In the genomic region with DNA sequence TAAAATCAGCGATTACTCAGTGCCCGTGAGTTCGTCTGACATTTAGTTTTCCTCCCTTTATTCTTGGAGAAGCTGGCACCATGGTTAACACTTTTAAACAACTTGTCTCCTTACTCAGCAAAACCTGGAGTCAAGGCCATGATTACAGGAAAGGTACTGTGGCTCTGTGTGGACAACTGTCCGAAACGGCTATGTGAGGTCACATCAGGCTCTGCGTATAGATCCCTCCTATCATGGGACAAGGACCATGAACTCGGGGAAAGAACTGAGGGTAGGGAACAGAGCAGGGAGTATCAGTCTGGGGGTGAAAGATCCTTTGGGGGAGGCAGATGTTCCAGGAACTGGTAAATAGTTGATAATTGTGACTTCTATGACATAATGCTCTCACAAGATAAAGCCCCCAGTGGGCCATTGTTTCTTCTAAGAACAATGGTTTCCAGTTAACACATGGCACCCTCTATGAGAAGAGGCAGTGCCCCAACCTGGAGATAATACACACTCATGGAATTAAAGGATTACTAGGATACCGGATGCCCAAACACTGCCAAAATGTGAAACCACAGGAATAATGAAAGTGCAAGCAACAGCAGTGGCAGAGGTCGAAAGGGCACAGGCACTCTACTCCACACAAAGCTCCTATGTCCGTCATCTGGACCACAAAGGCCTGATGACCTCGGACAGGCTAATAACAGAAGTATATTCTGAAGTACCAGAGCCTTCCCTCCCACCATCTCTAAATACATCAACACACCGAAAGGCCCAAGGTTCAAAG, we compare ENCODE assay signal across 11 mouse cellular contexts.
DNase-seq lines count a peak whose midpoint lies in the region; ATAC-seq and TF ChIP-seq lines count a peak whose summit lies in the region.
"Had no signal": no experiment of that assay in that cellular context is flagged by ENCODE, and none has a peak within 500 bp of the region (broad histone marks: within the 10 kb centered on the region; RNA-seq: fewer than 3 reads in every experiment).

No protein-coding gene starts in this region.

- H3K4me1 ChIP-seq in heart, embryonic 15.5 days (replicated peaks), result peaks cover 76% of the 10 kb centered on the region
- peaks cover 57% of the 10 kb centered on the region for H3K4me1 ChIP-seq in lung, embryonic 15.5 days
- no peaks in the 10 kb centered on the region for H3K4me1 ChIP-seq in lung, adult 2 months (ENCODE audit: control insufficient read depth, insufficient read depth, low read length)
- peaks cover 29% of the 10 kb centered on the region for H3K4me1 ChIP-seq in limb, embryonic 15.5 days

- no peak overlapping the region for H3K9ac ChIP-seq in heart, embryonic 15.5 days
- H3K9ac ChIP-seq in lung, embryonic 15.5 days, result no peak overlapping the region
- H3K9ac ChIP-seq in limb, embryonic 15.5 days, result no peak overlapping the region
- H3K9ac ChIP-seq: hindbrain, embryonic 15.5 days had no signal

- intact Hi-C loops in heart, postnatal 10 days (cut with DNase I), result no loop called here

- WGBS in heart, embryonic 15.5 days, result 56% methylated on average over 12 of the region's 12 CpGs
- WGBS in lung, embryonic 15.5 days, result 63% methylated on average over 12 of the region's 12 CpGs
- 81% methylated on average over 12 of the region's 12 CpGs for WGBS in lung, adult 2 months
- 67% methylated on average over 12 of the region's 12 CpGs for WGBS in limb, embryonic 15.5 days

- no peaks in the 10 kb centered on the region for H3K36me3 ChIP-seq in heart, embryonic 15.5 days
- no peaks in the 10 kb centered on the region for H3K36me3 ChIP-seq in lung, embryonic 15.5 days
- H3K36me3 ChIP-seq in limb, embryonic 15.5 days, result no peaks in the 10 kb centered on the region
- H3K36me3 ChIP-seq: hindbrain, embryonic 15.5 days had no signal

- no peak for DNase-seq in heart, postnatal 10 days
- DNase-seq in lung, adult 2 months, result no peak
- peak; percentile 54 for DNase-seq in embryo, embryonic 11 days
- no peak for DNase-seq in cerebellum, postnatal 25 days
- DNase-seq: cerebellum, postnatal 14 days; thymus, adult 2 months had no signal

- ATAC-seq in heart, embryonic 15.5 days (replicated peaks; ENCODE audit: insufficient number of reproducible peaks, insufficient read depth, low FRiP score, low read depth), result no peak
- ATAC-seq in lung, embryonic 15.5 days (ENCODE audit: borderline replicate concordance, extremely low read depth, low FRiP score, low TSS enrichment), result no peak
- ATAC-seq in limb, embryonic 15.5 days (ENCODE audit: insufficient number of reproducible peaks, low FRiP score, low TSS enrichment, low read depth), result no peak
- no peak for ATAC-seq in granulocyte monocyte progenitor cell, adult 5-6 weeks (replicated peaks; ENCODE audit: poor library complexity, severe bottlenecking)

- no peak overlapping the region for H3K4me2 ChIP-seq in heart, embryonic 15.5 days
- no peak overlapping the region for H3K4me2 ChIP-seq in lung, embryonic 15.5 days
- H3K4me2 ChIP-seq in limb, embryonic 15.5 days, result no peak overlapping the region
- H3K4me2 ChIP-seq: hindbrain, embryonic 15.5 days had no signal

- no peak overlapping the region for H3K4me3 ChIP-seq in heart, embryonic 15.5 days
- no peak overlapping the region for H3K4me3 ChIP-seq in lung, embryonic 15.5 days
- no peak overlapping the region for H3K4me3 ChIP-seq in lung, adult 2 months (replicated peaks; ENCODE audit: extremely low read depth, low read depth, low read length)
- H3K4me3 ChIP-seq in limb, embryonic 15.5 days, result no peak overlapping the region
- H3K4me3 ChIP-seq: hindbrain, embryonic 15.5 days had no signal

- no peaks in the 10 kb centered on the region for H3K27me3 ChIP-seq in heart, embryonic 15.5 days
- no peaks in the 10 kb centered on the region for H3K27me3 ChIP-seq in lung, embryonic 15.5 days
- 0 out of 2 replicates have a peak, but pooled peaks cover 2% of the 10 kb centered on the region for H3K27me3 ChIP-seq in limb, embryonic 15.5 days
- H3K27me3 ChIP-seq: hindbrain, embryonic 15.5 days had no signal

- no peak for TF ChIP-seq CTCF in lung, adult 2 months (IDR thresholded peaks at IDR 0.05; ENCODE audit: insufficient read depth, low read length)

- H3K27ac ChIP-seq in heart, embryonic 15.5 days, result peak overlapping the region; percentile 80
- H3K27ac ChIP-seq in lung, embryonic 15.5 days, result 0 out of 2 replicates have a peak overlapping the region, but pooled peaks have one; percentile 15
- H3K27ac ChIP-seq in limb, embryonic 15.5 days, result peak overlapping the region; percentile 54; the same call in 1 of the 2 replicates

- no peak for TF ChIP-seq POLR2A in lung, adult 2 months (IDR thresholded peaks at IDR 0.05; ENCODE audit: borderline replicate concordance, extremely low read depth, low read depth, low read length)

- H3K9me3 ChIP-seq in heart, embryonic 15.5 days (replicated peaks), result no peaks in the 10 kb centered on the region
- no peaks in the 10 kb centered on the region for H3K9me3 ChIP-seq in lung, embryonic 15.5 days
- no peaks in the 10 kb centered on the region for H3K9me3 ChIP-seq in limb, embryonic 15.5 days
- H3K9me3 ChIP-seq: hindbrain, embryonic 15.5 days had no signal

Comparison
In these comparisons a context has a peak if more than half of its experiments do, and no peak if none do; other contexts are left out.
1. H3K27ac ChIP-seq: peak in every context shown above with its lines; median percentile 80 in heart, embryonic 15.5 days; 54 in limb, embryonic 15.5 days; 15 in lung, embryonic 15.5 days.